In the genomic region with DNA sequence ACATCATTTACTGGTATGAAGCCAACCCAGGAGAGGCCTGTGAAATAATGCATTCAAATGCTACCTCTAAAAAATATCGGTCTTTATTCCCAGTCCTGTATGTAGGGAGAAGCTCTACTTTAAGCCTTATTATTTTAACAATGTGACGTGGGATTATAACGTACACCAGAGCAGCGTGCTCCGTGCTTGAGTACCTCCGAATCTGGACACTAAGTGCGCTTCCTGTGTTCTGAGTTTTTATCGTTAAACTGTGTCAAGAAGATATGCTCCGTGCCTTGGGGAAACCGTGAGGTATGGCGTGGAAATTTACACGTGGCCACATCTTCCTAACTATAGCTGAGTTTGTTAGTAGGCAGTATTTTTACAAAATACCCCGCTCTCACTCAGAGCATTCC, we compare ENCODE assay signal across 9 mouse cellular contexts.
A peak's percentile ranks its signal among the peaks of the same experiment; 100 is the strongest.
DNase-seq lines count a peak whose midpoint lies in the region; ATAC-seq and TF ChIP-seq lines count a peak whose summit lies in the region.
"Had no signal": no experiment of that assay in that cellular context is flagged by ENCODE, and none has a peak within 500 bp of the region (broad histone marks: within the 10 kb centered on the region; RNA-seq: fewer than 3 reads in every experiment).

No protein-coding gene starts in this region.

- no peaks in the 10 kb centered on the region for H3K9me3 ChIP-seq in kidney, embryonic 15.5 days (replicated peaks)
- H3K9me3 ChIP-seq in kidney, embryonic 14.5 days (ENCODE audit: control insufficient read depth, low read length) = no peaks in the 10 kb centered on the region
- H3K9me3 ChIP-seq in hindbrain, embryonic 13.5 days = no peaks in the 10 kb centered on the region
- no peaks in the 10 kb centered on the region for H3K9me3 ChIP-seq in midbrain, embryonic 13.5 days

- WGBS in kidney, embryonic 15.5 days = 63% methylated on average over 13 of the region's 13 CpGs
- 71% methylated on average over 13 of the region's 13 CpGs for WGBS in kidney, embryonic 14.5 days
- WGBS in hindbrain, embryonic 13.5 days = 55% methylated on average over 13 of the region's 13 CpGs
- 38% methylated on average over 13 of the region's 13 CpGs for WGBS in midbrain, embryonic 13.5 days

- peaks cover 3% of the 10 kb centered on the region; the same call in 1 of the 2 replicates for H3K36me3 ChIP-seq in kidney, embryonic 15.5 days
- H3K36me3 ChIP-seq in kidney, embryonic 14.5 days (ENCODE audit: control insufficient read depth, insufficient read depth, low read length) = no peaks in the 10 kb centered on the region
- H3K36me3 ChIP-seq in hindbrain, embryonic 13.5 days = no peaks in the 10 kb centered on the region
- no peaks in the 10 kb centered on the region for H3K36me3 ChIP-seq in midbrain, embryonic 13.5 days

- no peak for TF ChIP-seq CTCF in brain, embryonic 14.5 days (IDR thresholded peaks at IDR 0.05; ENCODE audit: borderline replicate concordance, extremely low read depth, insufficient read depth, insufficient read length)

- peaks cover 22% of the 10 kb centered on the region for H3K4me1 ChIP-seq in kidney, embryonic 15.5 days
- 0 out of 2 replicates have a peak, but pooled peaks cover 6% of the 10 kb centered on the region for H3K4me1 ChIP-seq in kidney, embryonic 14.5 days (ENCODE audit: control insufficient read depth, insufficient read depth, low read length)
- H3K4me1 ChIP-seq in hindbrain, embryonic 13.5 days (replicated peaks) = peaks cover 32% of the 10 kb centered on the region
- H3K4me1 ChIP-seq in midbrain, embryonic 13.5 days (replicated peaks) = peaks cover 37% of the 10 kb centered on the region

- H3K4me3 ChIP-seq in kidney, embryonic 15.5 days (replicated peaks) = peak overlapping the region; percentile 8; the same call in 1 of the 2 replicates
- no peak overlapping the region; the same call in 1 of the 2 replicates for H3K4me3 ChIP-seq in kidney, embryonic 14.5 days (ENCODE audit: low read length)
- no peak overlapping the region for H3K4me3 ChIP-seq in hindbrain, embryonic 13.5 days
- H3K4me3 ChIP-seq in midbrain, embryonic 13.5 days (replicated peaks) = no peak overlapping the region

- TF ChIP-seq POLR2A in brain, embryonic 14.5 days (IDR thresholded peaks at IDR 0.05; ENCODE audit: borderline replicate concordance, extremely low read depth, insufficient read depth, insufficient read length, poor library complexity, severe bottlenecking) = no peak

- ATAC-seq in kidney, embryonic 15.5 days (replicated peaks; ENCODE audit: low FRiP score) = no peak
- ATAC-seq in kidney, embryonic 14.5 days (ENCODE audit: low FRiP score, low TSS enrichment) = no peak
- no peak for ATAC-seq in hindbrain, embryonic 13.5 days (ENCODE audit: low FRiP score)
- 0 out of 2 replicates have a peak, but pooled peaks have one; percentile 5 for ATAC-seq in midbrain, embryonic 13.5 days

- 0 out of 2 replicates have a peak overlapping the region, but pooled peaks have one; percentile 29 for H3K4me2 ChIP-seq in kidney, embryonic 15.5 days
- no peak overlapping the region for H3K4me2 ChIP-seq in kidney, embryonic 14.5 days (replicated peaks; ENCODE audit: low read depth, low read length)
- H3K4me2 ChIP-seq in hindbrain, embryonic 13.5 days = peak overlapping the region; percentile 19
- H3K4me2 ChIP-seq in midbrain, embryonic 13.5 days (replicated peaks) = peak overlapping the region; percentile 15; the same call in 1 of the 2 replicates

- DNase-seq in brain, embryonic 14.5 days (ENCODE audit: low read depth) = peak; percentile 50
- no peak for DNase-seq in right cerebral cortex, postnatal 25 days
- DNase-seq in frontal cortex, postnatal 36 days (ENCODE audit: low spot score in 2 of 2) = no peak
- DNase-seq in adrenal gland, postnatal 10 days = no peak
- DNase-seq: spleen, adult 18-20 months had no signal

- no peak overlapping the region for H3K9ac ChIP-seq in kidney, embryonic 15.5 days
- H3K9ac ChIP-seq in kidney, embryonic 14.5 days (ENCODE audit: low read depth, low read length) = no peak overlapping the region
- 0 out of 2 replicates have a peak overlapping the region, but pooled peaks have one; percentile 5 for H3K9ac ChIP-seq in hindbrain, embryonic 13.5 days
- 0 out of 2 replicates have a peak overlapping the region, but pooled peaks have one; percentile 4 for H3K9ac ChIP-seq in midbrain, embryonic 13.5 days (replicated peaks)

- H3K27ac ChIP-seq in kidney, embryonic 15.5 days = 0 out of 2 replicates have a peak overlapping the region, but pooled peaks have one; percentile 14
- no peak overlapping the region for H3K27ac ChIP-seq in kidney, embryonic 14.5 days (ENCODE audit: low read depth, low read length)
- H3K27ac ChIP-seq in hindbrain, embryonic 13.5 days = peak overlapping the region; percentile 78
- H3K27ac ChIP-seq in midbrain, embryonic 13.5 days = peak overlapping the region; percentile 41

- no peaks in the 10 kb centered on the region for H3K27me3 ChIP-seq in kidney, embryonic 15.5 days
- no peaks in the 10 kb centered on the region for H3K27me3 ChIP-seq in kidney, embryonic 14.5 days (ENCODE audit: control insufficient read depth, insufficient read depth, low read length)
- no peaks in the 10 kb centered on the region for H3K27me3 ChIP-seq in hindbrain, embryonic 13.5 days
- H3K27me3 ChIP-seq in midbrain, embryonic 13.5 days = 0 out of 2 replicates have a peak, but pooled peaks cover 2% of the 10 kb centered on the region

Comparison
In these comparisons a context has a peak if more than half of its experiments do, and no peak if none do; other contexts are left out.
1. H3K9ac ChIP-seq: peak in hindbrain, embryonic 13.5 days (single experiment) and midbrain, embryonic 13.5 days (single experiment); none in kidney, embryonic 15.5 days (single experiment) and kidney, embryonic 14.5 days (single experiment).